Mouse (Mus musculus) liver, postnatal 0 days (tissue): ENCODE results near the gene Kdm4c.

Experiments used
- CTCF ChIP-seq: sonication (generic); IDR thresholded peaks from 2 replicates; pipeline ENCODE4 v1.5.1; 2016; ENCODE audit warnings: antibody characterized with exemption, low read depth
- EP300 ChIP-seq: IDR thresholded peaks from 2 replicates; pipeline ENCODE4 v1.6.1; 2016; ENCODE audit warnings: antibody characterized with exemption, low read depth, mild to moderate bottlenecking

DNA sequence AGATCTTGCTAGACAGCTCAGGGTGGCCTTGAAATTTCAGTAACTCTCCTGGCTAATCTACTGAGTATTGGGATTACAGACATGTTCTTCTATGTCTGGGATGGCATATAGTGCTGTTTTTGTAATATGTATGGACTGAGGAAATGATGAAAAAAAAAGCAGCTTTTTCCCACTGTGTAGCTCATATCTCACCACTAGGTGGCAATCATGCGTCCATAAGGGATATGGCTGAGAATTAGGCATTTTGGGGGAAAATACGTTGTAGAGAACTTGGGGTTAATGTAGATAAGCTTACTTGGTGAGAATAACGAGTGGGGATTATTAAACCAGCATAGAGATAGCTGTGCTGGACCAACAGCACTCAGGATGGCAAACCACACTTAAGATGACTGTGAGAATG, 19.9 kb upstream of the Kdm4c start:
- TF ChIP-seq CTCF (peak; percentile 67), EP300 (no peak)
